Mouse (Mus musculus) heart, adult 9 months (tissue): ENCODE results near the gene Gna11.

Source experiments
- DNase-seq, 2 experiments: peaks; one replicate each; pipeline ENCODE4 v3.0.0; 2022; ENCODE audit warnings: low spot score in 2 of 2

The Gna11 gene

DNA sequence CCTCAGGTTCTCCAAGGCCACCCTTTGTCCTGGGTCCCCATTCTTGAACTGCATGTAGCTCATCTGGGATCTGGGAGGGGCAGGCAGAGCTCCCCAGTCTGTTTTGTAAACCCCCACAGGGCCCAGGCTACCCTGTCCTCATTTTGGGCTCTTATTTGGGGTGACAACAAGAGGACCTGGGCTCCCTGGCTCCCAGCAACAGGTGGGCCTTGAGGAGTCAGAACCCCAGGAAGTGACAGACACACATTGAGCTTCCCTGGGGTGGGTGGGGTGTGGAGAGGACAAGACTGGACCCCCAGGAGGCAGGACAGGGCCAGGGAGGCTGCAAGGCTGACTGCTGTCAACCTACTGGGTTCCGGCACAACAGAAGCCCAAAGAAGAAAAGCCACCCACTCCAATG lies 1.4 kb downstream of the Gna11 start:
- DNase-seq, result no peak

DNA sequence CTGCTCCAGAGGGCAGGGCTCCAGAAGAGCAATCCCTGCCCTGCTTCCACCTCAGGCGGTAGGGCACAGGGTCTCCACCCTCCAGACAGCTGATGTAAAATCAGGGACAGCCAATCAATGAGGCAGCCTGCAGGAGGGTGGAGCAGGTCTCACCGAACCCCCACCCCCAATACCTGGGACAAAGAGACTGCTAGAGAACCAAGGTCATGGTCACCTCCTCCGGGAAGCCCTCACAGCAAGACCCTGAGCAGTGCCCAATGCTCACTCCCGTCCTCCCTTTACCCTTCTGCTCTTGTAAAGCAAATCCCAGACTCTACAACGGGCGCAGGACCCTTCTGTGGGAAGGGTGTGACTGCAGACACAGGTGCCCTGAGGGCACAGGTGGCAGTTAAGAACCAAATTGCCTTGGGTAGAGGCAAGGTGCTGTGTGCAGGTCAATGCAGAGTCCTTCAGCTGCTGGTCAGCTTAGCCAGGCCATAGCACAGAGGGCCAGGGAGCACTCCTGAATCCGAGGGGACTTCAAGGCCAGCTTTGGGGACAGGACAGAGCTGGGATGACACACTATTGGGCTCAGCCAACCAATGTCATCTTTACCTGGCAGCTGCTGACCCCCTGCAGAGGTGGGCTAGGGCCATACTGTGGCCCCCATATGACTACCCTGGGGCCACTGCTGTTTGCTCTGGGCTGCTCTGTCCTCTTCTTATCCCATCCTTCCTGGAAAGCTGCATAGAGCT lies 2.1 kb downstream of the Gna11 start:
- DNase-seq, result no peak

DNA sequence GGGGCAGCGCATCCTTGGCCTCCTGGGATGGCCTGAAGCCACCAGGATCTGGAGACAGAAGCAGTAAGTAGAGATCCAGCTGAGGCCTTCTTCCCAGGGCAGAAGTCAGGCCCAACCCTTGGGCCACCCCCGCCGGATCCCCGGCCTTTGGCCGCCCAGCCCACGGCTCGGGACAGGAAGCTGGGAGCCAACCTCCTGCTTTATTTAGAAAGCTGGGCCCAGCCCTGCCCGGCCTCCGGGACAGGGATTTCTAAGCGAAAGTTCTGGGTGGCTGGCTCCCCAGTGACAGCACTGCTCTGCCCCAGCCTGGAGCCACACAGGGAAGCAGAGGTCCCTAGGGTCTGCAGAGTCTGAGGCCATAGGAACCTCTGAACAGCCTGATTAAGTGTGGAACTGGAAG lies 3.2 kb downstream of the Gna11 start:
- peak; percentile 80 to 86 for DNase-seq

DNA sequence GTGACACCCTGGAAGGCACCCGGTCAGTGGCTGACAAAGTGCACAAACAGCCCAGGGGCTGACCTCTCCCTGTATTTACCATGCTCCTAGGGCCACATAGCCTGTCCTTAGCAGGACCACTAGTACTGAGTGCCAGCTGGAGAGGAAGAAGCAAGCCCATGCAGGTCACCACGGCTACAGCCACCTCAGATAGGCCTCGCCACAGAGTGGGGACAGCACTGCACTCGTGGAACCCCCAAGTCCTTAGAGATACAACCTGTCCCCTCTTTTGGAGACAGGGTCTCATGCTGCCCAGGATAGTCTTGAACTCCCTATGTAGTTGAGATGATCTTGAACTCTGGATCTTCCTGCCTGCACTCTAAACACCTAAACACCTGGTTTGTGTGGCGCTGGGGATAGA lies 3.6 kb downstream of the Gna11 start:
- no peak for DNase-seq

DNA sequence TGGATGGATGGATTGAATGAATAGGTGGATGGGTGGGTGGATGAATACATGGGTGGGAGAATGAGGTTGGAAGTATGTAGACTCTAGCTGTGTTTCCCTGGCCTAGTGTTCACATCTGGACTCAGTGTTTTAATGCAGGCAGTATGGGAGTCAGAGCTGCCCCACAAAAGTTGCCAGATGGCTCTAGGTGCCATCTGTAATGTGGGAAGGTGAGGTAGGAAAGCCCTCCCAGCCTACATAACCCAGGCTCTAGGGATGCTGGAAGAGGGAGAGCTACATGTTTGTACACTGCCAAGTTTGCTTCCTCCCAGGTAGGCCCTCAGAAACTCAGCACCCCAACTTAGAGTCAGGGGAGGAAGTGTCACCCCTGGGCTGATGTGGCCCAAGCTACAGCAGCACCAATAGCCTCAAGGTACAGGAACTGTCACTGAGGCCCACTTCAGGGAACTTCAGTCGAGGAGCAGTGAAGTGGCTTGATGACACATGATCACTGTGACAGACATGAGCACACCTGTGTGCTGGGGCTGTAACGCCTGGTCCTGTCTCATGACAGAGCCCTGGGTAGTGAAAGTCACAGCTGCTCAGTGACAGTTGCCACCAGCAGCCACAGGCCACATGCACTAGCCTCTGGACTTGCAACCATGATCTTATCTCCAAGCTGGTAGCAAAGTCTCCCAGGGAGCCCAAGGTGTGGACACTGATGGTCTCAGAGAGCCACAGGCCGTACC lies 6.5 kb downstream of the Gna11 start:
- DNase-seq, result no peak

DNA sequence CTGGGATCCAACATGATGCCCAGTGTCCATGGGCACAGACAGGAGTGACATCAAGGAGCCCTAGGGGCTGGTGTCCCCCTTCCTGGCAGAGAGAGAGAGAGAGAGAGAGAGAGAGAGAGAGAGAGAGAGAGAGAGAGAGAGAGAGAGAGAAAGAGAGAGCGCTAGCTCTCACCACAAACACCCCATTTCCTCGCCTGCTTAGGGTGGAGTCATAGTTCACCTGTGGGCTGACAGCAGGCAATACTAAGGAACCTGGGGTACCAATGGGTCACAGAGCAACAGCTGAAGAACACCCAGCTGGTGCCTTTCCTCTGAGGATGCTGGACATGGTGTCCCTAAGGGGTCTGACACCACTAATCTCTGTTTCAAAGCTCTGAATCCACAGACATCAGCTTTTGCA lies 7.6 kb downstream of the Gna11 start:
- no peak for DNase-seq

DNA sequence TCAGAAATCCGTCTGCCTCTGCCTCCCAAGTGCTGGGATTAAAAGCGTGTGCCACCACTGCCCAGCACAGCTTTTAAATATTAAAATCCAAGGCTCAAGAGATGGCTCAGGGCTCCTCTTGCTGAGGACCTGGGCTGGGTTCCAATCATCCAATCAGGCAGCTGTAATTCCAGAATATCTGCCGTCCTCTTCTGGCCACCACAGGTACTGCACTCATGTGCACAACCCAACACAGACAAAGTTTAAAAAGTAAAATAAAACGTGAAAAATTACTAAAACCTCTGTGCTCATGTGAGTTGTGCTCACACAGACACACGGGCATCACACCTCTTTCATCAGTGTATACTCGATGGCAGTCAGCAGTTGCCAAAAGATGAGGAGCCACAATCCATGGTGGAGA lies 8.3 kb downstream of the Gna11 start:
- DNase-seq, result no peak

DNA sequence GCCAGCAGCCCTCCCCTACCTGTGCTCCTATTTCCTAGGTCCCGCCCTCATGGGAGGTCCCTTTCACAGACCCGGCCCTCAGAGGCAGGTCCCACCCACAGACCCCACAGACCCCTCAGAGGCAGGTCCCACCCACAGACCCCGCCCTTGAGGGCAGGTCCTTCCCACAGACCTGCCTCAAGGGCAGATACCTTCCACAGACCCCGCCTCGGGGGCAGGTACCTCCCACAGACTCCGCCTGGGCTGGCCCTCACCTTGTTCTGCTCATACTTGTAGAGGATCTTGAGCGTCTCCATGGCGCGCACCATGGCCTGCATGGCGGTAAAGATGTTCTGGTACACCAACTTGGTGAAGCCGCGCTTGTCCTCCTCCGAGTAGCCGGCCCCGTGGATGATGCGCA lies 10.2 kb downstream of the Gna11 start:
- DNase-seq, result no peak

DNA sequence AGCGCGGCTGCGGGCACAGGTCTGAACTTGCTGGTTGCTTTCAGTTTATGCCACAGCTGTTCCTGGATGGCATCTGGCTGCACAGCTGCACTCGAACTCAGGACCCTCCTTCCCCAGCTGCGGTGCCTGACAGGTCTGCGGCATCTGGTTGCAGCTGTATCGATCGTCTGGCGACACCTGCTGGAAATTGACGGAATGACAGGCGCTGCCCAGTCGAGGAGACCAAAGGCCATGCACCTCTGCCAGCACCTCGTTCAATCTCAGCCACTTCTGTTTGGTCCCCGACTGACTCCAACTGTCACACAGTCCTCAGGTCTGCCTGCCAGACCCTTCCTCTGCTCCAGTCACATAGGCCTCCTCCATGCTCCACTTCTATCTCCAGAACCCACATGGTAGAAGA lies 18.2 kb downstream of the Gna11 start:
- DNase-seq, result peak; percentile 65 to 75

DNA sequence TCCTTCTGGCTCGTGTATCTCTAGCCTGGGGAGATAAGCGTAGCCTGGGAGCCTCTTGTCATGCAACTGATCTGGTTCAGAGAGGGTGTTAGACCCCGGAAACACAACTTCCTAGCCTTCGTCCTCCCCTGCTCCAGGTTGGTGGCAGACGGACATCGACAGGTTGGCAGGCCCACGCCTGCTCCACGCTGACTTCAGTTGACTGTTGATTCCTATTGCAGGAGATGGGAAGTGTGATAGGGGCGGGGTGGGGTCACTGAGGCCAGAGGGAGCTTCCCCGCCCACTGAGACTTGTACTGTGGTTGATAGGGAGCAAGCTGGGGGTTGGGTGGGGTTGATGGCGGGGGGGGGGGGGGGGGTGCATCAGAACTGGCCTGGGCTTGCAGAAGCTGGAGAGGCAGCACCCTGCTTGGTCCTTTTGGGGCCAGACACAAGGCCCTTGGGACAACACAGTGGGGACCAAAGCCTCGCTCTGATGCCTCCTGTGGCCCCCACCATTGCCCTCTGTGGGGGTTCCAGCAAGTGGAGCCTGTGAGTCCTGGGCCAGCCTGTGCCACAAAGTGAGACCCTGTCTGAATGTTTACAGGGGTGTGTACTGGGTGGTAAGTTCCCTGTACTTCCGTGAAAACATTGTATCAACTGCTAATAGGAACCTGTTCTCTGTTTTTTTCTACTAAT lies 19.8 kb downstream of the Gna11 start:
- no peak for DNase-seq

DNA sequence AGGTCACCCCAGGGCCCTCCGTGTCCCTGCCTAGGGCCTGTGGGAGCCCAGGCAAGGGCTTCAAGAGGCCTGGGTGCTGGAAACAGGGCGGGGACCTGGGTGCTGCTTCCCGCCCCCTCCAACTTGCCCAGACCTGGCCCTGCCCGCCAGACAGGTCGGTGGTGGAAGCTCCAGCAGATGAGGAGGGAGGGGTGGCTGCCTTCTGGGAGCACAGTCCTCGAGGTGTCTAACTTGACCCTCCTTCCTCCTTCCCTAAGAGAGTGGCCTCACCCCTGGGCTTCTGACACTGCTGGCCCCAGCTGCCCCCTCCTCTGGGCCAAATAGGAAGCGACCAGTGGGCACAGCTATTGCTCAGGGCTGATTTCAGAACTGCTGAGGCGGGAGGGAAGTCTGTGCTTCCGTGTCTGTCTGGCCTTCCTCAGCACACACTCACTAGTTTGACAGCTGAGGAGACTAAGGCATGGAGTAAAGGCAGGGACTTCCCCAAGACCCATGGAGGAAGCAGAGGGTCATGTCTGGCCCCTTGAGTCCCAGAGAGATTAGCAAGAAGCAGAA lies 20.9 kb downstream of the Gna11 start, which contains the start of gene Gna15:
Gene Gna15 (minus strand): TSS at position 175 of the 555 bp plus-strand sequence.
- peak in 1 of 2 experiments; percentile 51 for DNase-seq

DNA sequence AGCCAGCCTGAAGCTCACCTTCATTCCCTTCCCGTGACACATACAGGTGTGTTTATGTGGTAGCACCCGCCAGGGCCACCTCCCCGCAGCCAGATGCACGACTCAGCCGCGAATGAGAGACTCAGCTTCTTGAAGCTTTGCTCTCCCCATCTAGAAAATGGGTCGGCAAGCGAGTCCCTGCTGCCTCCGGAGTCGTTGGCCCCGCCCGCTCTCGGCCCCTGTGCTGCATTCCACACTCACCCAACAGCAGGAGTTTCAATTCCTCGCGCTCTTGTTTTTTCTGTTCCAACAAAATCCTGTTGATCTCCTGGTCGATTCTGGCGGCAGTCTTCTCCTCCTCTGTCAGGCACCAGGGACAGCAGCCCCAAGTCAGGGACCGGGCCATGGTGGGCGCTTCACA lies 21.4 kb downstream of the Gna11 start:
- DNase-seq, result no peak

DNA sequence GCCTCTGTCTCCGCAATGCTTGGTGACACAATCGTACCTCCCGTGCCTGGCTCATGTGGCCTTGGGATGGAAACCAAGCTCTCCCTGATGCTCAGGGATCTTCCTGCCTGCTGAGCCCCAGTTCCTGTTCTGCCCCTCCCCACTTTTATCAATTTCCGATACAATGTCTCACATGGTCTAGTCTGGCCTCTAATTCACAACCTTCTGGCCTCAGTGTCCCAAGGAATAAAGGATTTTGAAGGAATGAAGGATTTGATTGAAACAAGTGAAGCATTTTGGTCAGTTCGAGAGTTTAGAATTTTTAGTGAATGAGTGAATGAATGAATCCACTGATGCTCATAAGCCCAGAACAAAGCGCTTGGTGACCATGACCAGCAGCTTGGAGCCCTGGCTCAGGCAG lies 21.8 kb downstream of the Gna11 start:
- DNase-seq, result no peak

DNA sequence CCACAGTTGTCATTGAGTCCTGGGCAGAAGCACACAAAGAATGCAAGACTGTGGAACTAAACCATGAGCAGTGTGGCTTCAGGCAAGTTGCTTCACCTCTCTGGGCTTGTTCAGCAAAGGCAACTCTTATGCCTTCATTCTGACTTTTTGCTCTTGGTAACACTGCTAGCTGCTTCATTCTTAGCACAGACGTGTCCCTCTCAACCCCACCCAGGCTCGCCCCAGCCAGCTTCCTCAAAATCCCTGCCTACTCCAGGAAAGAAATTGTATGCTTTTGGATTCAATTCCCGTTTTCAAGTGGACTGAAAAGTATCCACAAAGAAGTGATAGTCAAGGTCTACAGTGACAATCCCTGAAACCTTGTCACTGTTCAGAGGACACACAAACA lies 25.0 kb downstream of the Gna11 start:
- DNase-seq, result no peak

DNA sequence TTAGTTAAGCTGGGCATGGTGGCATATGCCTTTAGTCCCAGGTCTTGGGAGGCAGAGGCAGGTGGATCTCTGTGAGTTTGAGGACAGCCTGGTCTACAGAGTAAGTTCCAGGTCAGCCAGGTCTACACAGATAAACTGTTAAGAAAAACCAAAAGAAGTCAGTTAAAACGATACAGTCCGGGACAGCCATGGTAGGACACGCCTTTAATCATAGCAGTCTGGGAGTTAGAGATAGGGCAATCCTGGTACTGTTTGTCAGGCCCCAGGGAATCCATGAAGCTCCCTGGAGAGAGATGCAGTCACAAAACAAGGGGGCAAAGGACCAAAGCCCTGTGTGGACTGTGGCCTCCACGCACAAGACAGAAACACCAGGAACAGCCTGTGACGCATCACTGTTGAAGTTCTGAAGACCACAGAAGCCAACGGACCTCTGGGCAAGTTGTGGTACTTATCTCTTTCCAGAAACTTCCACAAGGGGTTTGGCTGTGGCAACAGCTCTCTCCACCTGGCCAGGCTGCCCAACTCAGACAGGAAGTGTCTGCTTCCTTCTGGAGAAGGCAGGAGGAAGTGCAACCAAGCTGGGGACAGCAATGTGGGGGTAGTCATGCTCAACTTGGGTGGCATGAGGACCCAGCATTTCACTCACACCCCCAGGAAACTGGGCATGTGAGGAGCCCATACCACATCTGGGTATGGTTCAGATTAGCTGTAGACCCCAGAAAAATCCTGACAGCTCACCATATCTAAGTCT lies 25.6 kb downstream of the Gna11 start:
- no peak for DNase-seq

DNA sequence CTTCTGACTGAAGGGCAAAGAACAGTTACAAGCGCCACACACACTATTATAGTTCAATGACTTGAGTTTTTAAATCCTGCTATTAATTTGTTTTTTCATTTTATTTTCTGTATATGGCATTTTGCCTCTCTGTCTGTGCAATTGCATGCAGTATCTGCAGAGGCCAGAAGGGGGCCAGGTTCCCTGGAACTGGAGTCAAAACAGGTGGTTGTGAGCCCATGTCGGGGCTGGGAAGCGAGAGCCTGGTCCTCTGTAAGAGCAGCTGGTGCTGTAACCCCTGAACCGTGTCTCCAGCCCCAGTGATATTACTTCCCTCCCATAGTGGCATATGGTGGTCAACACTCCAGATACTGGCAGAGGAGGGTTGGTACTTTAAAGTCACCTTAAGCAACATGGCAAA lies 26.4 kb downstream of the Gna11 start:
- peak in 1 of 2 experiments; percentile 44 for DNase-seq

DNA sequence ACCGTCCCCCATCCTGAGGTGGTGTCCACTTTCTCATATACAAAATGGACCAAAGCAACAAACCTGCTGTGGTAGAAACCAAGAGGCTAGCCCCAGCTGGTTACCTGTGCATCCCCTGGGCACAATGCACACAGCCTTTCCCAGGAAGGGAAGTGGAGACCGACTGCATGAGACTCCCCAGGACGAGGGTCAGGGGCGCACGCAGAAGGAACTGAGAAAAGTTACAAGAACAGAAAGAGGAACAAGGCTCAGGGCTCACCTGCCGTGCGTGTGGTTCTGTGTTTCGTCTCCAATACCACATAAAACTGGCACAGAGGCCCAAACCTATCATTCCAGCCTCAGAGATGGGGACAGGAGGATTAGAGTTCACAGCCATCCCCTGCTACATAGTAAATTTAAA lies 27.8 kb downstream of the Gna11 start:
- no peak for DNase-seq

DNA sequence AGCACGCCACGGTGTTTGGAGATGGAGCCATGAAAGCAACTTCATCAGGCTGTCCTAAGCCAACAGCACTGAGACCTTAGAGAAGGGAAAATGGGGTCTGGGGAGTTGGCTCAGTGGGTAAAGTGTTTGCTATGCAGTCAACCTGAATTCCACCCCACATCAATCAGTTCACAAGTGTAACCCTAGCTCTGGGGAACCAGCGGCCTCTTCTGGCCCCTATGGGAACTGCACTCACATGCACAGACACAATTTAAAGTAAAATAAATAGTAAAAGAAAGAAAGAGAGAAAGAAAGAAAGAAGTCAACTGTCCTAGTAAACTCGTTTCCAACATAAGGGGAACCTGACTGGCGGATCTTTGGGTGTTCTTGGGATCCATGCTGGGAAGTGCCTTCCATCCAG lies 31.2 kb downstream of the Gna11 start:
- no peak for DNase-seq

DNA sequence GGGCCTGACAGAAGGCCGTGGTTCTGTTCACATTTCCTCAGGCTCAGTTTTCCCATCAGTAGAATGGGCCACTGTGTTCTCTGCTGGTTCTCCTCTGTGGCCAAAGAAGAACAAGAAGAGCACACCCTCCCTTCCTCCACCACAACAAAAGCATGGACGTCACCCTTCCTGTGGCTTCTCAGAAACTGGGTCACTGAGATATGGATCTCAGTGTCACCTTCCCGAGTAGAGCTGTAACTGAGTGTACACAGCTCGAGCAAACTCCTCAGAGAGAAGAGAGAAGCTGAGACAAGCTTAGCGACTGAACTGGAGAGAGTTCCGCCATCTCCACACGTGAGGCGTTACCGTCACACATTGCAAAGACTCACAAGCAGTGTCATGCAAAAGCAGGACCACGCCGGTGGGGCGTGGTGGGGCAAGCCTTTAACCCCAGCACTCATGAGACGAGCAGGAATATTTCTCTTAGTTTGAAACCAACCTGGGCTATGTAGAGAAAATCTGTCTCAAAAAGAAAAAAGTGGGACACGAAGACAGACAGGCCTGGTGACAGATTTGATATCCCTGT lies 34.7 kb downstream of the Gna11 start:
- no peak for DNase-seq

DNA sequence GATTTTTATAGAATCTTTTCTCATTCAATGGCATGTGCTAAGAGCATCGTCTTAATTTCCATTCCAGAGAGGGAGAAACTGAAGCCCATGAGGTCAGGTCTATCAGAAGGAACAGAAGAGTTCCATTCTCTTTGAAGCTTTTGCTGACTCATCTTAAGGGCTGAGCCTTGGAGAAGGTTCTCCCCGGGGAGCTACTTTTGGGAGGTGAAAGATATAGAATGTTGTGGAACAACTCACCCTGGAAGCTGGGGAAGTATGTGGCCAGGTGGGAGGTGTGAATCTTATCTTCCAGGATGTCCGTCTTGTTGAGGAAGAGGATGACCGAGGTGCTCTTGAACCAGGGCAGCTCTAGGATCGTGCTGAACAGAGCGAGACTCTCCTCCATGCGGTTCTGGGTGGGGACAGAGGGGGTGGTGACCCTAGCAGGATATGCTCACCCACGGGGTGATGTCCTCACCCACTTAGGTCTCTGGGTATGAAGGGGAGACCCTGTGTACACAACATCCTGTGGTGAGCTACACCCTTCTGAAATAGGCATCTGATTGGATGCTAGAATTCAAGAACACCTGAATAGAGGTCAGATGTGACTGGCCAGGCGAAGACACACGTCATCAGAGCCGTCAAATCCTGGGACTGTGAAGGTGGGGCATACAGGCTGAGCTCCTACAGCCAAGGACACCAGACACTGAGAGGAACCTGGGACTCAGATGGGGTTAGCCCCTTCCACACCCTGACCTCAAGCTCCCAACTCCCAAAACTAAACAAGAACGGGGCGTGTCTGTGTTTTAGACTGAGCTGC lies 37.1 kb downstream of the Gna11 start:
- no peak for DNase-seq

DNA sequence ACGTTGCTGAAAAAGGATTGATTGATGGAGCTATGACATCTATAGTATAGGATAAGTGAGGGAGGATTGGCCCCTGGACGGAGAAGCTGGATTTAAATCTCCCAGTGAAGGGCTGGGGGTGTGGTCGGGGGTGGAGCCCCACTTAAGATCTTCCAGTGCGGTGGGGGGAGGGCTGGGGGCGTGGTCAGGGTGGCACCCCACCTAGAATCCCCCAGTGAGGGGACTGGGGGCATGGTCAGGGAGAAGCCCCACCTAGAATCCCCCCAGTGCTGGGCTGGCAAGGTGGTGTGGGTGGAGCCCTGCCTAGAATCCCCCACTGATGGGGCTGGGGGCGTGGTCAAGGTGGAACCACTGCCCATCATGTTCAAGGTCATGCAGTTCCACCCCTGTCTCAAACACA lies 37.9 kb downstream of the Gna11 start:
- no peak for DNase-seq
